Mouse (Mus musculus) E14TG2a.4 (cell line): ENCODE data around the gene Ccdc88c.

Experiments used
- CTCF ChIP-seq: conservative IDR thresholded peaks from 2 replicates; pipeline ENCODE4 v1.5.1; 2014; ENCODE audit warnings: low read length
- NANOG ChIP-seq: IDR thresholded peaks from 2 replicates; pipeline ENCODE4 v1.6.1; 2014; ENCODE audit warnings: borderline replicate concordance, low read length, mixed read lengths

DNA sequence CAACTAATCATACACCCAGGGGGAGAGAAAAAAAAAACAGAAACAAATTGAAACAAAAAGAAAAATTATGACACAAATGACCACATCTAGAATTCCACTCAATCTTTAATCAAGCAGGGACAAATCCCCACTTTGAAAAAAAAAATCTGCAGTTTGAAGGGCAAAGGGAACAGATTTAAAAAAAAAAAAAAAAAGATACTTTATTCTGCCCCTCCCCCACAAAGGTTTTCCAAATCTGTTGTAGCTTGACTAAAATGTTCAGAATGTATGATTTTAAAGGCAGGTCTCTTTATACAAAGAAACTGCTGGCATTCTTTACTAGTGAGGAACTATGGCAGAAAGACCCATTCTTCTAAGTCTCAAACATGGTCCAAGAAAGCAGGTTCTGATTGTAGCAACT lies 11.1 kb upstream of the Ccdc88c start:
- TF ChIP-seq CTCF: no peak
- TF ChIP-seq NANOG: no peak
